In genomic region chr7:30589435-30590301, GRCm38 (mm10) we compare ENCODE assay signal across 8 mouse cellular contexts. TPM values are rescaled to one million over a fixed set of nuclear protein-coding genes. Genes with fewer than 3 reads are reported as not detected.
DNase-seq lines count a peak whose midpoint lies in the region; ATAC-seq and TF ChIP-seq lines count a peak whose summit lies in the region.

No protein-coding gene starts in this region.

- no peak for TF ChIP-seq POLR2A in lung, adult 2 months (IDR thresholded peaks at IDR 0.05; ENCODE audit: borderline replicate concordance, extremely low read depth, low read depth, low read length)

- H3K9me3 ChIP-seq in G1E (replicated peaks) = no peaks in the 10 kb centered on the region
- no peaks in the 10 kb centered on the region for H3K9me3 ChIP-seq in forebrain, embryonic 15.5 days

- WGBS in forebrain, embryonic 15.5 days = 31% methylated on average over 40 of the region's 40 CpGs
- 9% methylated on average over 40 of the region's 40 CpGs for WGBS in large intestine, adult 2 months
- 23% methylated on average over 40 of the region's 40 CpGs for WGBS in lung, adult 2 months

- peak overlapping the region; percentile 78 for H3K4me2 ChIP-seq in forebrain, embryonic 15.5 days (replicated peaks)

- DNase-seq in G1E (ENCODE audit: low spot score) = peak; percentile 80
- DNase-seq in cerebellum, adult 18-20 months = peak; percentile 82 to 88
- DNase-seq in heart, postnatal 14 days = peak; percentile 88 to 90
- peak; percentile 64 for DNase-seq in large intestine, adult 2 months (ENCODE audit: low read depth, low spot score)
- DNase-seq in lung, adult 2 months = peak; percentile 90
- peak; percentile 60 to 79 for DNase-seq in thymus, adult 18-20 months

- TF ChIP-seq CTCF in G1E (IDR thresholded peaks at IDR 0.05; ENCODE audit: low read depth, low read length) = peak; percentile 52
- peak; percentile 87 for TF ChIP-seq CTCF in lung, adult 2 months (IDR thresholded peaks at IDR 0.05; ENCODE audit: insufficient read depth, low read length)

- H3K27me3 ChIP-seq in G1E (ENCODE audit: insufficient read depth, low read length) = peaks cover 12% of the 10 kb centered on the region
- no peaks in the 10 kb centered on the region for H3K27me3 ChIP-seq in forebrain, embryonic 15.5 days

- peak overlapping the region; percentile 93 for H3K27ac ChIP-seq in forebrain, embryonic 15.5 days (replicated peaks)

- intact Hi-C loops in heart, postnatal 14 days (cut with DNase I) = loop anchor here (1.0 to 2.0 kb wide), 3 partner anchors 19 to 269 kb away; no protein-coding TSS in a partner anchor

- H3K36me3 ChIP-seq in G1E (replicated peaks) = peaks cover 33% of the 10 kb centered on the region
- peaks cover 15% of the 10 kb centered on the region for H3K36me3 ChIP-seq in forebrain, embryonic 15.5 days

- H3K4me3 ChIP-seq in G1E (ENCODE audit: low read depth, low read length) = peak overlapping the region; percentile 88
- peak overlapping the region; percentile 95 for H3K4me3 ChIP-seq in forebrain, embryonic 15.5 days
- H3K4me3 ChIP-seq in lung, adult 2 months (replicated peaks; ENCODE audit: extremely low read depth, low read depth, low read length) = peak overlapping the region; percentile 88

- peak overlapping the region; percentile 95 for H3K9ac ChIP-seq in forebrain, embryonic 15.5 days (replicated peaks)

- peaks cover 58% of the 10 kb centered on the region for H3K4me1 ChIP-seq in G1E (ENCODE audit: insufficient read depth, low read depth, low read length)
- H3K4me1 ChIP-seq in forebrain, embryonic 15.5 days = peaks cover 24% of the 10 kb centered on the region
- peaks cover 15% of the 10 kb centered on the region for H3K4me1 ChIP-seq in lung, adult 2 months (ENCODE audit: control insufficient read depth, insufficient read depth, low read length)

- ATAC-seq in G1E (ENCODE audit: extremely low read depth, insufficient number of reproducible peaks, low FRiP score, poor library complexity, severe bottlenecking) = peak; percentile 29; the same call in 1 of the 2 replicates
- ATAC-seq in forebrain, embryonic 15.5 days (replicated peaks) = peak; percentile 67
- ATAC-seq in neutrophil, adult 5-6 weeks (ENCODE audit: extremely low read depth, insufficient number of reproducible peaks, low FRiP score, poor library complexity, severe bottlenecking) = peak; percentile 36; the same call in 1 of the 2 replicates

RNA-seq across cellular contexts. Expression of gene Kmt2b, which starts 1.1 kb away (rescaled TPM):
- total RNA-seq in G1E (2014; fragmentation: Nextera tagmentation) (133 and 142 TPM in 2 replicates), G1E (2017) (9.2 and 11.3 TPM in 2 replicates)
- 97.4 and 99.2 TPM in 2 replicates for polyA plus RNA-seq in G1E (2012)
- polyA plus RNA-seq in forebrain, embryonic 15.5 days (2015; fragmentation: Nextera tagmentation; extraction: Ambion mirVana) = 10.4 and 12.0 TPM in 2 replicates
- total RNA-seq in heart, postnatal 14 days (2021) = 10 to 100 TPM; 22.6 to 26.9 TPM
- polyA plus RNA-seq in large intestine, adult 2 months (2012; rRNA removed) = 31.5 and 37.2 TPM in 2 replicates
- polyA plus RNA-seq in lung, adult 2 months (2012; rRNA removed) = 49.9 and 58.6 TPM in 2 replicates
- 36.5 and 64.7 TPM in 2 replicates for total RNA-seq in neutrophil, adult 5-6 weeks (2017)

RNA-seq across cellular contexts. Expression of gene Zbtb32, which starts 9.0 kb away (rescaled TPM):
- total RNA-seq in G1E (2014; fragmentation: Nextera tagmentation) = not detected in 2 replicates
- total RNA-seq in G1E (2017) = 0.05 and 0.58 TPM in 2 replicates
- 0.23 and 0.30 TPM in 2 replicates for polyA plus RNA-seq in G1E (2012)
- polyA plus RNA-seq in forebrain, embryonic 15.5 days (2015; fragmentation: Nextera tagmentation; extraction: Ambion mirVana) = 0.33 and 0.50 TPM in 2 replicates
- not detected for total RNA-seq in heart, postnatal 14 days (2021)
- 2.1 and 2.2 TPM in 2 replicates for polyA plus RNA-seq in large intestine, adult 2 months (2012; rRNA removed)
- 5.1 and 5.7 TPM in 2 replicates for polyA plus RNA-seq in lung, adult 2 months (2012; rRNA removed)
- total RNA-seq in neutrophil, adult 5-6 weeks (2017) = 3.0 and 3.3 TPM in 2 replicates

RNA-seq across cellular contexts. Expression of gene Upk1a, which starts 23.0 kb away (rescaled TPM):
- total RNA-seq in G1E (2014; fragmentation: Nextera tagmentation) (1.6 and 15.0 TPM in 2 replicates), G1E (2017) (0.29 and 0.82 TPM in 2 replicates)
- 0.98 and 1.4 TPM in 2 replicates for polyA plus RNA-seq in G1E (2012)
- polyA plus RNA-seq in forebrain, embryonic 15.5 days (2015; fragmentation: Nextera tagmentation; extraction: Ambion mirVana) = 0.11 and 0.47 TPM in 2 replicates
- under 1 TPM; 0.34 to 0.38 TPM for total RNA-seq in heart, postnatal 14 days (2021)
- 6.7 and 8.0 TPM in 2 replicates for polyA plus RNA-seq in large intestine, adult 2 months (2012; rRNA removed)
- polyA plus RNA-seq in lung, adult 2 months (2012; rRNA removed) = 8.5 and 8.6 TPM in 2 replicates
- total RNA-seq in neutrophil, adult 5-6 weeks (2017) = 0.49 TPM in 1 of 2 replicates, not detected in the other

RNA-seq across cellular contexts. Expression of gene Igflr1, which starts 24.4 kb away (rescaled TPM):
- total RNA-seq in G1E (2014; fragmentation: Nextera tagmentation) = 1.8 TPM in 1 of 2 replicates, not detected in the other
- total RNA-seq in G1E (2017) = 0.70 TPM in 1 of 2 replicates, not detected in the other
- 4.8 and 6.3 TPM in 2 replicates for polyA plus RNA-seq in G1E (2012)
- 6.3 and 6.6 TPM in 2 replicates for polyA plus RNA-seq in forebrain, embryonic 15.5 days (2015; fragmentation: Nextera tagmentation; extraction: Ambion mirVana)
- 1 to 10 TPM; 1.9 to 2.5 TPM for total RNA-seq in heart, postnatal 14 days (2021)
- 9.2 and 10.3 TPM in 2 replicates for polyA plus RNA-seq in large intestine, adult 2 months (2012; rRNA removed)
- polyA plus RNA-seq in lung, adult 2 months (2012; rRNA removed) = 9.6 and 12.0 TPM in 2 replicates
- total RNA-seq in neutrophil, adult 5-6 weeks (2017) = not detected in 2 replicates

RNA-seq across cellular contexts. Expression of gene Psenen, which starts 26.2 kb away (rescaled TPM):
- 246 and 298 TPM in 2 replicates for total RNA-seq in G1E (2014; fragmentation: Nextera tagmentation)
- total RNA-seq in G1E (2017) = 134 and 142 TPM in 2 replicates
- 26.1 and 31.8 TPM in 2 replicates for polyA plus RNA-seq in G1E (2012)
- polyA plus RNA-seq in forebrain, embryonic 15.5 days (2015; fragmentation: Nextera tagmentation; extraction: Ambion mirVana) = 131 and 138 TPM in 2 replicates
- 10 to 100 TPM; 66.3 to 67.3 TPM for total RNA-seq in heart, postnatal 14 days (2021)
- polyA plus RNA-seq in large intestine, adult 2 months (2012; rRNA removed) = 186 and 239 TPM in 2 replicates
- polyA plus RNA-seq in lung, adult 2 months (2012; rRNA removed) = 92.5 and 133 TPM in 2 replicates
- total RNA-seq in neutrophil, adult 5-6 weeks (2017) = 166 and 194 TPM in 2 replicates

Comparison
In these comparisons a context has a peak if more than half of its experiments do, and no peak if none do; other contexts are left out.
1. Peak in every context shown above with its lines: DNase-seq, ATAC-seq, H3K4me3 ChIP-seq and H3K27ac ChIP-seq.